Mouse (Mus musculus) MEL (cell line): ENCODE measurements at regions not wholly inside any gene's neighbourhood (a gene's known extent, or its start where the extent isn't known, plus 50 kb on each side); places are given as distances from the start of the nearest gene placed in this dataset.

Source experiments
- CTCF ChIP-seq, 3 experiments: IDR thresholded peaks in 2 of 3; conservative IDR thresholded peaks in 1 of 3; 2 replicates each; pipeline ENCODE4 v1.5.1; 2011 to 2012; ENCODE audit warnings: low read length in 3 of 3, low read depth in 2 of 3, mild to moderate bottlenecking in 2 of 3, improper control_type of control experiment in 1 of 3, inconsistent platforms in 1 of 3, mixed read lengths in 1 of 3, moderate library complexity in 1 of 3; ENCODE audit not compliant: control insufficient read depth in 1 of 3, insufficient read depth in 1 of 3, poor library complexity in 1 of 3, severe bottlenecking in 1 of 3
- EP300 ChIP-seq, 2 experiments: IDR thresholded peaks; 2 replicates each; pipeline ENCODE4 v1.6.1; 2011; ENCODE audit warnings: improper control_type of control experiment in 2 of 2, low read length in 2 of 2, low read depth in 1 of 2, mild to moderate bottlenecking in 1 of 2
- GATA1 ChIP-seq: IDR thresholded peaks from 2 replicates; pipeline ENCODE4 v1.6.1; 2011; ENCODE audit warnings: low read depth, low read length, improper control_type of control experiment
- MEF2A ChIP-seq: IDR thresholded peaks from 2 replicates; pipeline ENCODE4 v1.6.1; 2014; ENCODE audit warnings: low read depth, mild to moderate bottlenecking, inconsistent platforms, low read length, improper control_type of control experiment; ENCODE audit not compliant: poor library complexity, insufficient replicate concordance, severe bottlenecking; ENCODE audit errors: extremely low read depth
- MYC ChIP-seq: IDR thresholded peaks from 2 replicates; pipeline ENCODE4 v1.6.1; 2011; ENCODE audit warnings: low read depth, mild to moderate bottlenecking, low read length, improper control_type of control experiment, moderate library complexity
- POLR2A ChIP-seq, 2 experiments: IDR thresholded peaks; 2 replicates each; pipeline ENCODE4 v1.6.1; 2011 to 2012; ENCODE audit warnings: low read length in 2 of 2, mild to moderate bottlenecking in 2 of 2, control low read depth in 1 of 2, improper control_type of control experiment in 1 of 2, low read depth in 1 of 2, moderate library complexity in 1 of 2; ENCODE audit not compliant: control insufficient read depth in 1 of 2, insufficient read depth in 1 of 2, poor library complexity in 1 of 2
- RAD21 ChIP-seq: IDR thresholded peaks from 2 replicates; pipeline ENCODE4 v1.6.1; 2011; ENCODE audit warnings: mild to moderate bottlenecking, low read depth, low read length, improper control_type of control experiment
- TAL1 ChIP-seq: IDR thresholded peaks from 2 replicates; pipeline ENCODE4 v1.6.1; 2012; ENCODE audit warnings: mild to moderate bottlenecking, inconsistent platforms, low read length, moderate library complexity, mixed read lengths
- TBP ChIP-seq: IDR thresholded peaks from 2 replicates; pipeline ENCODE4 v1.8.0; 2011; ENCODE audit warnings: low read depth, low read length, improper control_type of control experiment

GRCm38 (mm10) chr10:60936659-60937516 lies 105.5 kb upstream of the Unc5b start:
- TF ChIP-seq CTCF (IDR thresholded peaks at IDR 0.05 in 2 of 3, conservative IDR thresholded peaks at IDR 0.05 in 1 of 3; ENCODE audit: control insufficient read depth in 1 of 3, insufficient read depth in 1 of 3, low read depth in 2 of 3, low read length in 3 of 3, poor library complexity in 1 of 3, severe bottlenecking in 1 of 3) (no peak), MEF2A (no peak), GATA1 (no peak), POLR2A (IDR thresholded peaks at IDR 0.05; ENCODE audit: control insufficient read depth in 1 of 2, insufficient read depth in 1 of 2, low read depth in 1 of 2, low read length in 2 of 2, poor library complexity in 1 of 2) (no peak), TBP (no peak), MYC (no peak), RAD21 (no peak), EP300 (IDR thresholded peaks at IDR 0.05; ENCODE audit: low read depth in 1 of 2, low read length in 2 of 2) (no peak), TAL1 (no peak)
